Mouse (Mus musculus) kidney, postnatal 0 days (tissue): Measurements from ENCODE around the gene Mef2b. TPM values are rescaled to one million over a fixed set of nuclear protein-coding genes. Genes with fewer than 3 reads are reported as not detected.
A peak's percentile ranks its signal among the peaks of the same experiment; 100 is the strongest.

Experiments
- ATAC-seq: fragments of 200-750 bp; cut with Nextera tagmentation; replicated peaks from 2 replicates; pipeline ENCODE4 v1.8.0; 2017; ENCODE audit warnings: low read depth, moderate number of reproducible peaks, moderate TSS enrichment, moderate library complexity; ENCODE audit not compliant: low FRiP score
- DNase-seq: peaks from one replicate; pipeline ENCODE4 v3.0.0-alpha.2; 2016; ENCODE audit warnings: low spot score
- H3K27ac ChIP-seq: fragments of 300-500 bp; sonication (generic); 2 replicates; pipeline ENCODE4 v1.5.1; 2014; ENCODE audit warnings: mild to moderate bottlenecking
- H3K27me3 ChIP-seq: fragments of 300-500 bp; sonication (generic); 2 replicates; pipeline ENCODE4 v1.6.1; 2014; ENCODE audit warnings: low read length, mixed read lengths; ENCODE audit not compliant: insufficient read depth
- H3K36me3 ChIP-seq: fragments of 300-500 bp; sonication (generic); 2 replicates; pipeline ENCODE4 v1.6.1; 2014; ENCODE audit warnings: low read length, mixed read lengths; ENCODE audit not compliant: insufficient read depth
- H3K4me1 ChIP-seq: fragments of 300-500 bp; sonication (generic); replicated peaks from 2 replicates; pipeline ENCODE4 v1.6.1; 2014; ENCODE audit warnings: antibody characterized with exemption, low read length, mixed read lengths; ENCODE audit not compliant: insufficient read depth
- H3K4me2 ChIP-seq: fragments of 300-500 bp; sonication (generic); 2 replicates; pipeline ENCODE4 v1.6.1; 2014; ENCODE audit warnings: mild to moderate bottlenecking, low read length, moderate library complexity, mixed read lengths
- H3K4me3 ChIP-seq: fragments of 300-500 bp; sonication (generic); replicated peaks from 2 replicates; pipeline ENCODE4 v1.5.1; 2014; ENCODE audit warnings: low read depth, low read length
- H3K9ac ChIP-seq: fragments of 300-500 bp; sonication (generic); 2 replicates; pipeline ENCODE4 v1.6.1; 2014; ENCODE audit warnings: low read depth, low read length
- H3K9me3 ChIP-seq: fragments of 300-500 bp; sonication (generic); replicated peaks from 2 replicates; pipeline ENCODE4 v1.6.1; 2016; ENCODE audit warnings: low read length, inconsistent platforms, mixed read lengths
- CTCF ChIP-seq: IDR thresholded peaks from 2 replicates; pipeline ENCODE4 v1.5.1; 2016; ENCODE audit warnings: antibody characterized with exemption, low read depth, mild to moderate bottlenecking, moderate library complexity
- WGBS: fragments of 180-500 bp; shearing (Covaris S2); extraction: QIAGEN DNeasy Blood & Tissue Kit; methylation state at CpG from one replicate; pipeline ENCODE4 v1.1.7; 2014; 5-methylcytosine and 5-hydroxymethylcytosine counted together
- polyA plus RNA-seq: library from polyadenylated mRNA; unstranded; fragments of >200 nt; fragmentation: Nextera tagmentation; extraction: Ambion mirVana; gene quantifications from 2 replicates; pipeline ENCODE4 v1.2.1, GENCODE M21; 2015

The Mef2b gene
- polyA plus RNA-seq, result 0.28 and 0.37 TPM in 2 replicates

DNA sequence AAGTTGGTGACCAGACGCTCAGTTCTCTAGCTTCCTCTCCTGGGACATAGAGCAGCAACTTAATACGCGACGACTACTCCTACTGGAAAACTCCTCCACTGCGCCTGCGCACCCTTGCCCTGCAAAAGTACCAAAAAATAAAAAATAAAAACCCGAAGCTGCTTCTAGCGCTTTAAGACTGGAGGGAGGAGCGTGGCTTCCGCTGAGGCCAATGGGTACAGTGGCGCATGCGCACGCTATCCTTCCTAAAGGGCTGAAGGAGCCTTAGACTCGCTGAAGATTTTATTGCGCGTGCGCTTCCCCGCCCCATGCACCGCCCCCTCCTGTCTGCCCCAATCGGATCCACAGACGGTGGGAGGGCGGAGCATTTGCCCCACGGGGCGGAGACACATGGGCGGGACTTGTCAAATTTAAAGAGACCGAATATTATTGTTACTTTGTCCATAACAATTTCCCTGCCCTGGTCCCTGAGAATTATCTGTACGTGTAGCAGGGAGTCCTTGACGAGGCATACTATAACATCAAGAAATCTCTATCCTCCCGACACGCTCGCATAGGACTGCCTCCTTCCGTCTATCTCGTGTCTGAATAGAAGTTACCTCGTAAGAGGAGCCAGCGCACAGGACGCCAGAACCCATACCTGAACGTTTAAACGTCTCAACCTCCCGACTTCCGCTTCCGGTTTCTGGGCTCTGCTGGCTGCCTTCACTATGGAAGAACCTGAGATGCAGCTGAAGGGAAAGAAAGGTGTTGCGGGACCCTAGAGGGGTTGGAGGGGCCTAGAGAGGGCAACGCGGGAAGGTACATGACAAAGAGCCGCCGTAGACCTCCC is at the start of gene Mef2b, which contains the start of the genes Rfxank and Borcs8:
TSS of gene Mef2b (plus strand) at position 686 of the 832 bp plus-strand sequence.
TSS of gene Rfxank (minus strand) at position 129 of the 832 bp plus-strand sequence.
TSS of gene Borcs8 (plus strand) at position 474 of the 832 bp plus-strand sequence.
- H3K27me3 ChIP-seq, result no peaks in the 10 kb centered on the region
- DNase-seq (peak; percentile 100), ATAC-seq (peak; percentile 97)
- H3K27ac ChIP-seq, result peak within 1 kb of the TSS; percentile 85
- peak within 1 kb of the TSS; percentile 79 for H3K4me2 ChIP-seq
- under 1% methylated on average over 46 of the region's 46 CpGs for WGBS
- H3K4me1 ChIP-seq, result peaks cover 3% of the 10 kb centered on the region
- peak within 1 kb of the TSS; percentile 88 for H3K4me3 ChIP-seq
- H3K9me3 ChIP-seq, result no peaks in the 10 kb centered on the region
- peak within 1 kb of the TSS; percentile 78 for H3K9ac ChIP-seq
- no peak for TF ChIP-seq CTCF
- peaks cover 21% of the 10 kb centered on the region for H3K36me3 ChIP-seq

DNA sequence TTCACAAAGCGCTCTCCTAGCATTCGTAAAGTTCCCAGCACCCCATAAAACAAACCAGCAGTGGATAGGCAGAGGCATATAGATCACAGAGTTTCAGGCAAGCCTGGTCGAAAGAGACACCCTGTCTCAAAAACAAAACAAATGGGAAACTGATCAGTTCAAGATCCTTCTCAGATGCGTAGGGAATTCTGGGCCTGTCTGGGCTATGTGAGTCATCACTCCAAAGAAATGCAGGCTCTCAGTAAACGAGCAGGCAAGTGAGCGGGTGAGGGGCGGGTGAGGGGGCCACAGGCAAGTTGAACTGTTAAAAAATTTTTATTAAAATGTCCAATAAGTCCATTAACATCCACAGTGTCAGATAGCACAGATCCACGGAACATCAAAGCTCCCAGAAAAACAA is 46.7 kb upstream of the Mef2b start:
- peaks cover 24% of the 10 kb centered on the region for H3K27me3 ChIP-seq
- WGBS, result 54% methylated on average over 8 of the region's 8 CpGs
- DNase-seq, result no peak
- H3K9me3 ChIP-seq, result no peaks in the 10 kb centered on the region
- no peaks in the 10 kb centered on the region for H3K36me3 ChIP-seq
- no peaks in the 10 kb centered on the region for H3K4me1 ChIP-seq
- TF ChIP-seq CTCF, result no peak
- ATAC-seq, result no peak
- no peak overlapping the region for H3K9ac ChIP-seq
- no peak overlapping the region for H3K4me2 ChIP-seq
- no peak overlapping the region for H3K4me3 ChIP-seq
- H3K27ac ChIP-seq, result no peak overlapping the region

DNA sequence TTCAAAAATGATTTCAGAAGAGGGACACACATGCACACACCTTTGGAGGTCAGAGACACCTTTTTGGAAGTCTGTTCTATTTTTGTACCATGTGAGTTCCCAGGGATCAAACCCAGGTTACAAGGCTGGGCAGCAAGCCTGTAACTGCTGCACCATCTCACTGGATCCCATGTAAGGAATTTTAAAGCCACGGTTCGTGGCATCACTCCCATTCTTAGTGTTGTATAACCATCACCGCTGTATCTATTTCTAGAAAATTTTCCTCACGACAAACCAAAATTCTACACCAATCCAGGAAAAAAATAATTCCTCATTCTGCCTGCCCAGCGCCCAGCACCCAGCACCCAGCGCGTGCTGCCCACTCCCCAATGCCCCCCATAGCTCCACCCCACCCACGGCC is 40.2 kb upstream of the Mef2b start:
- no peak overlapping the region for H3K9ac ChIP-seq
- no peak for DNase-seq
- 75% methylated on average over 8 of the region's 8 CpGs for WGBS
- no peaks in the 10 kb centered on the region for H3K4me1 ChIP-seq
- ATAC-seq, result no peak
- no peaks in the 10 kb centered on the region for H3K27me3 ChIP-seq
- H3K9me3 ChIP-seq, result no peaks in the 10 kb centered on the region
- no peak overlapping the region for H3K4me3 ChIP-seq
- no peak for TF ChIP-seq CTCF
- H3K27ac ChIP-seq, result no peak overlapping the region
- no peaks in the 10 kb centered on the region for H3K36me3 ChIP-seq
- H3K4me2 ChIP-seq, result no peak overlapping the region

DNA sequence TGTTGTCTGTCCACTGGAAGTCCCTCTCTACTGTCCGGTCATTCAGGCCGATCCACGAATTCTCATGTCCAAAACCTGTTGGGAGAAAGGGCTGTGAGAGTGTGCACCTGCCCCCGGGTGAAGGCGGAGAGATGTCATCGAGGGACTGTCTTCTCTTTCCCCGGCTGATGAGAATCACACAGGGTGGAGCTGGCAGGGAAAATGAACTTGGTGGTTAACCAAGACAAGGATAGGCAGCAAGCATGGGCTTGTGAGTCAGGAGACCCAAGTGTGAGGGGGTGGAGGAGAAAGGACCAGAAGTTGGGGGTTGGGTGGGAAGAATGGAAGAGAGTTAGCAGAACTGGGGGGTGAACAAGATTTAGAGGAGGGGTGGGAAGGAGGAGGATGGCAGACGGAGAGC is 39.3 kb upstream of the Mef2b start:
- DNase-seq (no peak), ATAC-seq (no peak)
- TF ChIP-seq CTCF, result no peak
- Histone ChIP-seq H3K27ac (no peak overlapping the region), H3K4me1 (no peaks in the 10 kb centered on the region), H3K4me2 (no peak overlapping the region), H3K9me3 (no peaks in the 10 kb centered on the region), H3K9ac (no peak overlapping the region), H3K27me3 (no peaks in the 10 kb centered on the region), H3K36me3 (no peaks in the 10 kb centered on the region), H3K4me3 (no peak overlapping the region)
- 77% methylated on average over 8 of the region's 8 CpGs for WGBS

DNA sequence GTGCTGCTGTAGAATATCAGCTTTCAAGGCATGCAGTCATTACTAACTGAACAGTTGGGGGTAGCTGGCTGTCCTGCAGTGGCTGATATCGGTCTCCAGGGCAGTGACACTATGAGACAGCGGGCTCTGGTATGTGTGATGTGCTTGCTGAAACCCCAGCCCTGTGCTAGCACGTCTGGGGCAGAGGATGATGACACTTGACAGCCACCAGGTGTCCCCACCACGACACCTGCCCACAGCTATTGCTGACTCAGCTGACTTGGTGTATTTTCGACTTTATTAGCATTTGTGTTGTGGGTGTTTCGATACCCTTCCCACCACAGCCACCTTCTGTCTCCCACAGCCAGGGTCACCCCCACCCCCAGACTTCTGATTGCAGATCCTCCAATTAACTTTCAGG is 35.0 kb upstream of the Mef2b start:
- no peaks in the 10 kb centered on the region for H3K4me1 ChIP-seq
- no peak overlapping the region for H3K27ac ChIP-seq
- no peak overlapping the region for H3K4me3 ChIP-seq
- DNase-seq, result peak; percentile 54
- H3K4me2 ChIP-seq, result no peak overlapping the region
- ATAC-seq, result peak; percentile 68; the same call in 1 of the 2 replicates
- WGBS, result 15% methylated on average over 6 of the region's 6 CpGs
- no peak overlapping the region for H3K9ac ChIP-seq
- no peaks in the 10 kb centered on the region for H3K36me3 ChIP-seq
- H3K27me3 ChIP-seq, result no peaks in the 10 kb centered on the region
- no peaks in the 10 kb centered on the region for H3K9me3 ChIP-seq
- peak; percentile 68 for TF ChIP-seq CTCF

DNA sequence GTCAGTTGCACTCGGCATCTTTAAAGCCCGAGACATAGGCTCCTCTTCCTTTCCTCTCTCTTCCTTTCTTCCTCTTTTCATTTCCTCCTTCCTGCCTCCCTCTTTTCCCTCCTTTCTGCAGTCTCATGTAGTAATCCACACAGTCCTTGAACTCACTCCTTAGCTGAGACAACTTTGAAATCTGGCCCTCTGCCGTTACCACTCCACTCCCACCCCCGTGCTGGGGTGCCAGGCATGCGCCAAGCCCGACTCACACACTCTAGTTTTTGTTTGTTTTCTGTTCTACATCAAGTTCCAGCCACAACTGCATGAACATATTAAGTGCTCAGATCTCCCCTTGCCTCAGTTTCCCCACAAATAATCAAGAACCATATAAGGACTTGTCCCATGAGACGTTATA is 34.6 kb upstream of the Mef2b start:
- no peaks in the 10 kb centered on the region for H3K9me3 ChIP-seq
- H3K27me3 ChIP-seq, result no peaks in the 10 kb centered on the region
- WGBS, result 71% methylated on average over 7 of the region's 7 CpGs
- DNase-seq (no peak), ATAC-seq (no peak)
- no peak overlapping the region for H3K4me2 ChIP-seq
- no peak overlapping the region for H3K4me3 ChIP-seq
- H3K36me3 ChIP-seq, result no peaks in the 10 kb centered on the region
- no peak for TF ChIP-seq CTCF
- no peak overlapping the region for H3K9ac ChIP-seq
- H3K27ac ChIP-seq, result no peak overlapping the region
- H3K4me1 ChIP-seq, result no peaks in the 10 kb centered on the region
